Mouse (Mus musculus) lung, embryonic 14.5 days (tissue): ENCODE data around the gene Nlgn1. TPM values are rescaled to one million over a fixed set of nuclear protein-coding genes. Genes with fewer than 3 reads are reported as not detected.
"Not testable (repeated sequence)": the region's sequence is repeated elsewhere in the genome, so short reads cannot be mapped to it uniquely, and the experiment has no call there.

ENCODE experiments used
- ATAC-seq: fragments of 200-750 bp; cut with Nextera tagmentation; 2 replicates; pipeline ENCODE4 v1.8.0; 2017; ENCODE audit warnings: mild to moderate bottlenecking, moderate TSS enrichment, moderate library complexity; ENCODE audit not compliant: insufficient read depth
- DNase-seq: peaks from one replicate; pipeline ENCODE4 v3.0.0-alpha.2; 2015
- H3K27ac ChIP-seq: fragments of 300-500 bp; sonication (generic); 2 replicates; pipeline ENCODE4 v1.5.1; 2014; ENCODE audit warnings: low read depth, mild to moderate bottlenecking, moderate library complexity
- H3K27me3 ChIP-seq: fragments of 300-500 bp; sonication (generic); 2 replicates; pipeline ENCODE4 v1.6.1; 2014; ENCODE audit warnings: low read length, control low read depth; ENCODE audit not compliant: insufficient read depth
- H3K36me3 ChIP-seq: fragments of 300-500 bp; sonication (generic); 2 replicates; pipeline ENCODE4 v1.6.1; 2014; ENCODE audit warnings: control low read depth; ENCODE audit not compliant: insufficient read depth
- H3K4me1 ChIP-seq: fragments of 300-500 bp; sonication (generic); 2 replicates; pipeline ENCODE4 v1.6.1; 2014; ENCODE audit warnings: antibody characterized with exemption, control low read depth; ENCODE audit not compliant: insufficient read depth
- H3K4me2 ChIP-seq: fragments of 300-500 bp; sonication (generic); 2 replicates; pipeline ENCODE4 v1.6.1; 2014; ENCODE audit warnings: mild to moderate bottlenecking
- H3K4me3 ChIP-seq: fragments of 300-500 bp; sonication (generic); 2 replicates; pipeline ENCODE4 v1.5.1; 2014; ENCODE audit warnings: low read depth, low read length
- H3K9ac ChIP-seq: fragments of 300-500 bp; sonication (generic); 2 replicates; pipeline ENCODE4 v1.6.1; 2014
- H3K9me3 ChIP-seq: fragments of 300-500 bp; sonication (generic); 2 replicates; pipeline ENCODE4 v1.6.1; 2016; ENCODE audit warnings: low read depth, low read length, control low read depth
- CTCF ChIP-seq: IDR thresholded peaks from 2 replicates; pipeline ENCODE4 v1.5.1; 2016; ENCODE audit warnings: antibody characterized with exemption, low read depth
- WGBS: fragments of 180-500 bp; shearing (Covaris S2); extraction: QIAGEN DNeasy Blood & Tissue Kit; methylation state at CpG from one replicate; pipeline ENCODE4 v1.1.7; 2014; 5-methylcytosine and 5-hydroxymethylcytosine counted together
- polyA plus RNA-seq: library from polyadenylated mRNA; unstranded; fragments of >200 nt; fragmentation: Nextera tagmentation; extraction: Ambion mirVana; gene quantifications from 2 replicates; pipeline ENCODE4 v1.2.1, GENCODE M21; 2014

The Nlgn1 gene
- polyA plus RNA-seq, 1 experiment from 2014 or later, result 1.6 TPM

DNA sequence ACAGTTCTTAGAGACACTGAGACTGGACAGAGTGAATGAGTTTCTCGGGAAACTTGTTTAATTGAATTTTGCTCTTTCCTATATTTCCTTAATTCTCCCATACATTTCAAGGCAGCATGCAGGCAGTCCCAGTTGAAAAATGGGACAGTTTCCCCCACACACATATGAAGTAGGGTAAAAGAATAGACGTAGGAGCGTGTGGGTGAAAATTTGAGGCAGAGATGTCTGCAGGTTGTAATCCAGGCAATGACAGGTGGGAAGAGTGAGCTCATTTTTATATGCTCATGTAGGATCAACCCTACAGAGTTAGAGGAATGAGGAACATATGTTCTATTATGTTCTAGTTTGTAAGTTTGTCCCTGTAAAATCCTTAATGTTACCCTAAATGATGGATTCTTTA is 757.4 kb downstream of the Nlgn1 start:
- no peak for DNase-seq
- no peak overlapping the region for H3K9ac ChIP-seq
- H3K27me3 ChIP-seq, result no peaks in the 10 kb centered on the region
- H3K4me3 ChIP-seq, result no peak overlapping the region
- H3K36me3 ChIP-seq, result no peaks in the 10 kb centered on the region
- H3K4me1 ChIP-seq, result no peaks in the 10 kb centered on the region
- no peak for TF ChIP-seq CTCF
- 87% methylated on average over 3 of the region's 3 CpGs for WGBS
- H3K9me3 ChIP-seq, result no peaks in the 10 kb centered on the region
- H3K27ac ChIP-seq, result no peak overlapping the region
- ATAC-seq, result no peak
- H3K4me2 ChIP-seq, result no peak overlapping the region

DNA sequence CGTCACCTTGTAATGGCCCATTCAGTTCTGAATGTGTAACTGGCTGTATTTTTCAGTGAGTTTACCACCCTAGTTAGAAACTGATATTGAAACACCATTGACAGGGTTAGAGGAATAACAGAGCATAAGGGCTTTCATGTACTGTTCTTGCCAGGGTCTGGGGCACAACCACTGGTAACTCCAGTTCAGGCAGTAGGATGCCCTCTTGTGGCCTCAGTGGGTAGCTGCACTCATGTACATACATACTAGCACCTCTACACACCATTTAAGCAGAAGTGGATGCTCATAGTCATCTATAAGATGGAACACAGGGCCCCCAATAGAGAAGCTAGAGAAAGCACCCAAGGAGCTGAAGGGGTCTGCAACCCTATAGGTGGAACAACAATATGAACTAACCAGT is 773.7 kb downstream of the Nlgn1 start:
- WGBS, result 97% methylated on average over 1 of the region's 1 CpGs
- DNase-seq, result not testable (repeated sequence)

DNA sequence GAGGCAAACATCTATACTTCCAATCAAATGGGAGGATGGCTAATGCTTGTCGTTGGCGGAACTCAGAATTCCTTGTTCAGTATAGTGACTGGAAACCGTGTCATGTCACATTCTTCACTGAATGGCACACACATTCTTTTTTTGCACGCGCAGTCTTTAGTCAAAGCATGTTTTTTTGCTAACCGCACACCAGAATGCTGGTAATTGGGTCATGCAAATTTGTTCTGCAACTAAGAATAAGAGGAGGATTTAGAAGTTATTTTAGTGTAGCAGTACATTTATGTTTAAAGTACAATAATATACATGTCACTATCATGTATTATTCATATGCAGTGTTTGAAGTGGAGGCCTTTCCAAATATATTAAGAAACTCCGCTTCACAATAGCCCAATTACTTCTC is 783.2 kb downstream of the Nlgn1 start:
- not testable (repeated sequence) for H3K4me2 ChIP-seq, ATAC-seq, H3K36me3 ChIP-seq, H3K27me3 ChIP-seq, H3K9ac ChIP-seq, H3K4me1 ChIP-seq, H3K4me3 ChIP-seq, H3K27ac ChIP-seq, DNase-seq, H3K9me3 ChIP-seq
- WGBS, result 96% methylated on average over 3 of the region's 7 CpGs

More for the DNA sequence above, 773.7 kb downstream of the Nlgn1 start:
- not testable (repeated sequence) for H3K36me3 ChIP-seq, ATAC-seq, H3K9me3 ChIP-seq, H3K4me3 ChIP-seq, H3K9ac ChIP-seq, H3K27ac ChIP-seq, H3K27me3 ChIP-seq, H3K4me1 ChIP-seq, H3K4me2 ChIP-seq

DNA sequence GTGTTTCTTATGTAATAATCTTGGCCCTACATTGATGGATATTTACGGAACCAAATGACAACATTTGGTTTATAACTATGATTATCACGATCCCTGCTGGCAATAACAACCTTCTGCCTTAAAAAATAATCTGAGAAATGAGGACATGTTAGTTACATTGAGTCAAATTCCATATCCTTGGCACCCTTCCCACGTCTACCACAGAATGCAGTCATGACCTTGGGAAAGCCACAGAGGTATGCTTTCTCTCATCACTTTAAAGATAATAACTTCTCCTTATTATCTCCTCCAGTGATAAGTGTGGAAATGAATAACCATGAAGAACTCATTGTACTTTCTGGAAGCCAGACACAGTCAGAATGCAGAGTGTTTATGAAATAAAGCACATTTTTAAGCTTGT is 808.0 kb downstream of the Nlgn1 start:
- WGBS, result 33% methylated on average over 1 of the region's 3 CpGs
- not testable (repeated sequence) for ATAC-seq, H3K36me3 ChIP-seq, H3K4me1 ChIP-seq, H3K27me3 ChIP-seq, H3K4me3 ChIP-seq, H3K4me2 ChIP-seq, H3K9me3 ChIP-seq, H3K27ac ChIP-seq, H3K9ac ChIP-seq
- peak; percentile 48 for DNase-seq

DNA sequence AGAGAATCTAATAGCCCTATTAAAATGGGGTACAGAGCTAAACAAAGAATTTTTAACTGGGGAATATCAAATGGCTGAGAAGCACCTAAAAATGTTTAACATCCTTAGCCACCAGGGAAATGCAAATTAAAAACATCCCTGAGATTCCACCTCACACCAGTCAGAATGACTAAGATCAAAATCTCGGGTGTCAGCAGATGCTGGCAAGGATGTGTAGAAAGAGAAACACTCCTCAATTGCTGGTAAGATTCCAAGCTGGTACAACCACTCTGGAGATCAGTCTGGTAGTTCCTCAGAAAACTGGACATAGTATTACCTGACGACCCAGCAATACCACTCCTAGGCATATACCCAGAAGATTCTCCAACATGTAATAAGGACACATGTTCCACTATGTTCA is 869.2 kb downstream of the Nlgn1 start:
- ATAC-seq (no peak), DNase-seq (no peak)
- Histone ChIP-seq H3K9ac (no peak overlapping the region), H3K9me3 (no peaks in the 10 kb centered on the region), H3K27ac (no peak overlapping the region), H3K36me3 (no peaks in the 10 kb centered on the region), H3K4me3 (no peak overlapping the region), H3K27me3 (no peaks in the 10 kb centered on the region), H3K4me2 (no peak overlapping the region), H3K4me1 (no peaks in the 10 kb centered on the region)
- no peak for TF ChIP-seq CTCF
- 66% methylated on average over 2 of the region's 2 CpGs for WGBS

DNA sequence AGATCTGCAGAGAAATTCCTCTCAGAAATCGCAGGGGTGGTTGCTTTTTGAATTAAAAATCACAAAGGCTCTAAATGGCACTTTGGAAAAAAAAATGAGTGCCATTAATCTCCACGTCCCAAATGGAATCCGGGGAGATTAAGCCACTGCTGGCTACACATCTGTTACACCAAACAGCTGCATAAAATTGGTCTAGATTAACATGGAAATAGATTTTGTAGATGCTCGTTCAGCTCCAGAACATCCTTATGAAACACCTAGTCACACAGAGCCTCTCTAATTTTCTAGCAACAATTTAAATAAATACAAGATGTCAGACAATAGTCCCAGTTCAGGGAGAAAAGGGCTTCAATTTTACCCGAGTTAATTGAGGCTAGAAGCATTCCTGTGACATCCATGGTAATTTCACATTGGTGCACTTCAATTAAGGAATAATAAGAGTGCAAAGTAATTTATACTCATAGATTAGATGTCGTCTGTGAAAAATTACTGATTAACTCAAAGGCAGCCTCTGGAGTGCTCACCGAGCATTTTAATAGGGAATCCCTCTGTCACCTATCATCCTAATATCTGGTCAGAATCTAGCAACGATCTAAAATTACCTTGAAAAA is 875.9 kb downstream of the Nlgn1 start:
- H3K4me1 ChIP-seq, result no peaks in the 10 kb centered on the region
- H3K36me3 ChIP-seq, result no peaks in the 10 kb centered on the region
- no peak overlapping the region for H3K4me2 ChIP-seq
- WGBS, result 65% methylated on average over 8 of the region's 8 CpGs
- H3K9me3 ChIP-seq, result no peaks in the 10 kb centered on the region
- no peaks in the 10 kb centered on the region for H3K27me3 ChIP-seq
- no peak overlapping the region for H3K4me3 ChIP-seq
- no peak overlapping the region for H3K27ac ChIP-seq
- ATAC-seq (no peak), DNase-seq (no peak)
- H3K9ac ChIP-seq, result no peak overlapping the region
- TF ChIP-seq CTCF, result no peak

DNA sequence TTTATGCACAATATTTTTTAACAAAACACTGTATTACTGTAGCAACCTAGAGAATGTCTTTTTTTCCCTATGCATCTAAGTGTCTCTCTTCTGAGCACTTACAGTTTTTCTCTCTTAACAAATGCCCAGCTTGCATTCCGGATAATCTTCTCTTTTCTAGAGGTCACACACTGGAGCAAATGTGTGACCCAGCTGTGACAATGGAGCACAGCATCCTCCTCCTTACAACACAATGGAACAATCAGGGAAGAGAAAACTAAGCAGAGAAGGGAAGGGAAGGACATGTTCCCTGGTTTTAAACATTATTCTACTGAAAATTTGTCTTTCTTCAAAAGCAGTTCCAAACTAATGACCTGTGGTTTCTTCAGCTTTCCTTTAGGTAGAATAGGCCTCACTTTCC is 879.9 kb downstream of the Nlgn1 start:
- ATAC-seq, result no peak
- DNase-seq, result no peak
- TF ChIP-seq CTCF, result no peak
- H3K9me3 ChIP-seq, result no peaks in the 10 kb centered on the region
- WGBS, result 65% methylated on average over 1 of the region's 1 CpGs
- H3K27ac ChIP-seq, result no peak overlapping the region
- H3K27me3 ChIP-seq, result no peaks in the 10 kb centered on the region
- no peaks in the 10 kb centered on the region for H3K36me3 ChIP-seq
- no peak overlapping the region for H3K4me2 ChIP-seq
- no peaks in the 10 kb centered on the region for H3K4me1 ChIP-seq
- no peak overlapping the region for H3K4me3 ChIP-seq
- H3K9ac ChIP-seq, result no peak overlapping the region

DNA sequence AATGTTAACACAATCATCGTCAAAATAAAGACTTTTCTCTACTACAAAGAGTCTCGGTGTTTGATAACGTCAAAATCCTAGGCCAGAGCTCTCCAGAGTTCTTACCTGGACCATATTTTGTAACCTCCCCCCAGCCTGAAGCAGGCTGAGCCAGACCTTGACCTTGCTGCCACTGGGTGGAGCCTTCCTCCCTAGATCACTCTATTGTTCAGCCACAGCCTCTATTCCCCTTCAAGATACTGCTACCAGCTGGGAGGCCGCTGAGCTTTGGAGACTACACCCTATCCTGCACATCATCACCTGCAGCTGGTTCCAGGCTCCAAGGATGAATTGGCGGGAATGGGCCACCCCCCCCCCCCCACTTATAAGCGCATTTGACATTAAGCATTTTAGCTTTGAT is 881.8 kb downstream of the Nlgn1 start:
- Histone ChIP-seq H3K4me2 (no peak overlapping the region), H3K4me1 (no peaks in the 10 kb centered on the region), H3K36me3 (no peaks in the 10 kb centered on the region), H3K27ac (no peak overlapping the region), H3K9me3 (no peaks in the 10 kb centered on the region), H3K4me3 (no peak overlapping the region), H3K9ac (no peak overlapping the region), H3K27me3 (no peaks in the 10 kb centered on the region)
- TF ChIP-seq CTCF, result no peak
- DNase-seq (no peak), ATAC-seq (no peak)
- WGBS, result 52% methylated on average over 6 of the region's 6 CpGs
